Mouse (Mus musculus): Measurements from ENCODE around the gene Mtch2.
"Not testable (repeated sequence)": the region's sequence is repeated elsewhere in the genome, so short reads cannot be mapped to it uniquely, and the experiment has no call there.

The Mtch2 gene

DNA sequence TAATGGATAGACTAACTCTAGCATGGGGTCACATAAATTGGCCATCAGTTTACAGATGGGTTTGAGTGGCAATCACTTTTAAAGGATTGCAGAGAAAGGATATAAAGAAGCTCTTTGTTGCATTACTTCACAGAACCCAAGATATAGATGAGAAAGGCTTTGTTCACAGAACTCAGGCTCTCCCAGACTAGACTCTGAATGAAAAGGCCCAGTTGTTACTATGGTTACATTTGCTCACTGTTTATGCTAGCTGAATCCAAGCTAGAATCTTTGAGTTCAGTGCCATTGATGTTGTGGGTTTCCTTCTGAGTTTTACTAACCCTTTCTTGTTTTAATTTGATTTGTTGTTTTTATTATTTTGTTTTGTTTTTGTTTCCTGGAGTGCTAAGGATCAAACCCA lies 17.2 kb downstream of the Mtch2 start:
- DNase-seq (ENCODE audit: low read depth, low spot score), result no peak

DNA sequence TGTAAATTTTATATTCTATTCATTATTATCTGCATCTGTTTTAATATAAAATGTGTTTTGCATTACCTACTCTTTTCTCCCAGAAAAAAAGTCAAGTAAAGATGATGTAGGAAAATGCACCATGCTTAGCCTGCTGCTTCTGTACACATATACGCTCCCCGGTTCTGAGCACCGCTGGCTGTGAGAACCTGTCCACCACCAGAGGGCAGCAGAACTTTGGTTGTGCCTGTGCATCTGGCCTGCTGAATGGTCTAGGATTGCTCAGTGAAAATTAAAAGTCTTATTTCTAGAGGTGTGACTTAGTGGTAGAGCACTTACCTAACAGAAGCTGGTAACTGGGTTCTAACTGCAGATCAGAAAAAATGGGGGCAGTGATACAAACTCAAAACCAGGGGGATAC lies 19.6 kb downstream of the Mtch2 start:
- DNase-seq (ENCODE audit: low read depth, low spot score), result peak; percentile 75

DNA sequence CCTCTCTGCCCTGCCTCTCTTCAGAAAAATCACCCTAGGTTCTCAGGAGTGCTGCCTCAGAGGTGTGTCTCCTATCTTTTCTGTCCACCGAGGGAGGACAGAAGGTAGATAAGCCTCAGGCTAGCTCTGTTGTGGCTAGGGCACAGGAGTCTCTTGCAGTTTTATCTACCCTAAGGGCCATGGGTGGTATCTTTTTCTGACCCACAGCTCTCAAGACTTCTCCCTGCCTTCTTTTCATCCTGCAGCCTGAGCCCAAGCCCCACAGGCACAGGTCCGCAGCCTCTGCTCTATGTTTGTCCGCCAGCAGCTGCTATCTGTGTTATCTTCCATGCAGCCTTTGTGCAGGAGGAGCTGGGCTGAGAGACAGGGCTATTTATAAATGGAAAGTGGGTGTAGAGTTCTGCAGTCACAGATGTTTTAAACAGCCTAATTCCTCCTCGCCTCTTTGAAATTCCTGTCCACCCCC lies 23.2 kb downstream of the Mtch2 start:
- DNase-seq (ENCODE audit: low read depth, low spot score), result no peak

DNA sequence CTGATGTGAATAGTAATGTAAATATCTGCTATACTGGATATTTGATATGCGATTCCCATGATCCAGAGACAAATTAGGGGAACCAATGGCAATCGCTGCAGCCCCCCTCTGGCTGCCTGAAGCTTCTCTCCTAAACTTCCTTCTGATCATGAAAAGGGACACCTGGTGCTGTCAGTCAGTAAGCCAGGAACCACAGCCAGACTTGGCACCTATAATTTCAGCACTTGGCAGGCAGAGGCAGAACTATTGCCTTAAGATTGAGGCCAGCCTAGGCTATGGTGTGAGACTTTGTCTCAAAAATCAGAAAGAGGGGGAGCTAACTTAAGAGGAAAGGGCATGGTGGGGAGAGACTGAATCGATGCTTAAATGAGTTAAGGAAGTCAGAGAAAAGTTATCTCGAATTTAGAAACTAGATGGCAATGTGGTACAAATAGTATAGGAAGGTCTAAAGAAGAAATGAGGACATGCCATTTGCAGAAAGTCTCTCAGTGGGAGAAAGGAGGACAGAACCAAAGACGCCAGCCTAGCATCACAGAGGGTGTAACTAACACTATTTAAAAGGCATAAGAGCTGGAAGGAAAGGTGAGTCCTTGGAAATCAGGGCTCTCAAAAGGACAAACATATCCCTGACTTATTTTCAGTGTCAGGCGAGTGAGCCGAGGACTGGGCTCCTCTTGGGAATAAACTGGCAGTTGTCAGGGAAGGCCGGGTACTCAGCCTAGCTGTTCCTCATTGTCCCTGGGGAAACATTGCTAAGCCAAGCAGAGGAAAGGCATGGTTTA lies 24.4 kb downstream of the Mtch2 start:
- DNase-seq (ENCODE audit: low read depth, low spot score), result no peak

DNA sequence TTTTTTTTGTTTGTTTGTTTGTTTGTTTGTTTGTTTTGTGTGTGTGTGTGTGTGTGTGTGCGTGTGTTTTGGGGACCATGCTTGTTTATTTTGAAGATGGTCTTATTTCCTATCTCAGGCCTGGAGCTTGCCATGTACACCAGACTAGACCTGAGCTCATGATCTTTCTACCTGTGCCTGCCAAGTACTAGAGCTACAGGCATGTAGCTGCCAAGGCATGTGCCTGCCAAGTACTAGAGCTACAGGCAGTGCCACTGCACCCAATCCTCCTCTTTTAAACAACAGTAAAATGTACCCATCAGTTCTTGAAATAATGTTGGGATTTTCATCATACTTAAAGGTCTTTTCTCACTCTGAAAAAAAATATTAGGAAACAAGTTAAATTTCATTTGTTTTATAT lies 27.1 kb downstream of the Mtch2 start:
- DNase-seq (ENCODE audit: low read depth, low spot score), result no peak

DNA sequence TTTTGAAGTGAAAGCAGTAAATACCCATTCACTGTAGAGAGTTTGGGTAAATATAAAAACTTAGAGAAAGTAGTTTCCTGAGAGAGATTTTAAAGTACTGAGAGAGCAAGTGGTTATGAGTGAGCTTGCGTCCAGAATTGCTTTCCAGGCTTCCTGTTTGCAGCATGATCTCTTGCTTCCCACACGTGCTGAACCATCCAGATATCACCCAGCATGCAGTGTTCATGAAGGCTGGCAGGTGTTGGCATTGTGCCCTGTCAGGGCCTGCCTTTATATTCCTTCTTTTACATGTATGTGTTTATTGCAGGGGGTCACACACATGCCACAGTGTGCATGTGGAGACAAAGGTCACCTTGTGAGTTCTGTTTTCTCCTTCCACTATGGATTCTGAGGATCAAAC lies 28.3 kb downstream of the Mtch2 start:
- DNase-seq (ENCODE audit: low read depth, low spot score), result no peak

DNA sequence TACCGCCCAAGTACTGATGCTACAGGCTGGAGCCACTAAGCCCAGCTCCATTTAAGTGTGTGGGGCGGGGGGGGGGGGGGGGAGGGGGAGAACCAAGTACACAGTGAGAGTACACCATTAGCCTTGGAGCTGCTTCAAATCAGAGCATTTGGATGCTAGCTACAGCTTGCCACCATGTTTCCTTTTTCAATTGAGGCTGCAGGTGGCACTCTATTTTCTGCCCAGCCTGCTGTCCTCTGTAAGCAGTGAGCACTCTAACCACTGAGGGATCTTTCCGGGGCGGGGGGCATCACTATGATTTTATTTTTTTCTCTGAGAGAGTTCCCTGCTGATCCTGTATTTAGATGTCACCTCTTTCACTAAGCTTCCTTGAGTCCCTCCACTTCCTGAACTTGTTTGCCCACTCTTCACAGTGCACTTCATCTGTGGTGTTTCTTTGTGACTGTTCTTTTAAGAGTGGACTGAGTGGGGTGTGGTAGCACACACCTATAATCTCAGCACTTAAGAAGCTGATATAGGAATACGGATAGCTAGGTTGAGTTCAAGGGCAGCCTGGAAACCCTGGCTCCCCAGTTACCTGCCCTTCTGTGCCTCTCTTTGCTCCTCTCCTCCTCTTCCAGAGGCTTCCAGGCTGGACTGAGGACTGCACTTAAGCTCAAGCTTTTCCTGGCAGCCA lies 30.8 kb downstream of the Mtch2 start:
- no peak for DNase-seq (ENCODE audit: low read depth, low spot score)

DNA sequence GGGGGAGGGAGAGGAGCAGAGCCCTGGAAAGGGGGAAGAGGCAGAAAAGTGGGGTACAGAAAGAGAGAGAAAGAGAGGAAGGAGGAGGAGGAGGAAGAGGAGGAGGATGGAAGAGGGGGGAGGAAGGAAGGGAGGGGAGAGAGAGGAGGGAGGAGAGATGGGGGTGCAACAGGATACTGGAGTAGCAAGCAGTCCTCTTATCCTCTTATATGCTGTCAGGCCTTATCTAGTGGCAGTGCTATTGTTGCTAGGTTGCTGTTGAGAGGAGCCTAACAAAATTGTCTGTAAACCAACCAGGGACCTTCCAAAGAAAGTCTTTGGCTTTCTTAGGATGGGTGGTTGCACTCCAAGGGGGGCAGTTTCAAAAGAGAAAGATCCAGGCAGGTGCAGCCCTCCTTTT lies 32.5 kb downstream of the Mtch2 start:
- DNase-seq (ENCODE audit: low read depth, low spot score), result no peak

DNA sequence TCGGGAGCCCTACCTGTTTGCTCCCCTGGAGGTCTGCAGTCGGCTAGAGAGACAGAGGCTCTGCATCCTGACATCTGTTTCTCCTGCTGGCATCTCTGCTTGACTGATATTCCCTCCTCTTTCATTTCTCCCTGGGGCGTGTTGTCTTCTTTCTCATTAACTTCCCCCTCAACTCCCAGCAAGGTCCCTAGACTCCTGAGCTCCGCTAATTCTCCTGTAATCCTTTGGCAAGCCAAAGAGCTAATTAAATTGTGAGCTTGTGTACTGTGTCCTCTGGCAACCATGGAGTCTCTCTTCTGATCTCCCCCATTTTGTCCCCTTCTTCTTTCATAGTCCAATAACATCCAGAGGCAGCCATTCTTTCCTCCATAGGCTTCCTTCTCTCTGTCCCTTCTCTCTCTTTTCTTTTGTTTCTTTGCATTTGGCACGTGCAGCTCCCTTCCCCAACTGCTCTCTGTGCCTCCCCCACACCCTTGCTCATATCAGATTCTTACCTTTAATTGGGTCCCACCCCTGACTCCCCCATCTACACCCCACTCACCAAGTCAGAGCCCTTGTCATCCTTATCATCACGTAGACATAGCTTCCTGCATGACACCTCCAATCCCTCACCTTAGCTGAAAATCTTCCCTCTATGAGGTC lies 33.3 kb downstream of the Mtch2 start:
- no peak for DNase-seq (ENCODE audit: low read depth, low spot score)

DNA sequence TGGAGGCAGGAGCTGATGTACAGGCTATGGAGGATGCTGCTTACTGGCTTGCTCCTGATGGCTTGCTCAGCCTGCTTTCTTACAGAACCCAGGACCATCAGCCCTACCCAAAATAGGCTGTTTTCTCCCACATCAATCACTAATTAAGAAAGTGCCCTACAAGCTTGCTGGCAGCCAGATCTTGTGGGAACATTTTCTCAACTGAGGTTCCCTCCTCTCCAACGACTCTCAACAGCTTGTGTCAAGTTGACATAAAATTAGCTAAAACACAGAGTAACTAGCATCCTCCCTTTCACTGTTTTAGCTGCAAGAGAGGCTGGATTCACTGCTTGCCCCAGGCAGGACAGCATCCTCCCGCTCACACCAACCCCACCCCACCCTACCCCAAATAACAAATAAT lies 34.9 kb downstream of the Mtch2 start:
- DNase-seq (ENCODE audit: low read depth, low spot score), result no peak

DNA sequence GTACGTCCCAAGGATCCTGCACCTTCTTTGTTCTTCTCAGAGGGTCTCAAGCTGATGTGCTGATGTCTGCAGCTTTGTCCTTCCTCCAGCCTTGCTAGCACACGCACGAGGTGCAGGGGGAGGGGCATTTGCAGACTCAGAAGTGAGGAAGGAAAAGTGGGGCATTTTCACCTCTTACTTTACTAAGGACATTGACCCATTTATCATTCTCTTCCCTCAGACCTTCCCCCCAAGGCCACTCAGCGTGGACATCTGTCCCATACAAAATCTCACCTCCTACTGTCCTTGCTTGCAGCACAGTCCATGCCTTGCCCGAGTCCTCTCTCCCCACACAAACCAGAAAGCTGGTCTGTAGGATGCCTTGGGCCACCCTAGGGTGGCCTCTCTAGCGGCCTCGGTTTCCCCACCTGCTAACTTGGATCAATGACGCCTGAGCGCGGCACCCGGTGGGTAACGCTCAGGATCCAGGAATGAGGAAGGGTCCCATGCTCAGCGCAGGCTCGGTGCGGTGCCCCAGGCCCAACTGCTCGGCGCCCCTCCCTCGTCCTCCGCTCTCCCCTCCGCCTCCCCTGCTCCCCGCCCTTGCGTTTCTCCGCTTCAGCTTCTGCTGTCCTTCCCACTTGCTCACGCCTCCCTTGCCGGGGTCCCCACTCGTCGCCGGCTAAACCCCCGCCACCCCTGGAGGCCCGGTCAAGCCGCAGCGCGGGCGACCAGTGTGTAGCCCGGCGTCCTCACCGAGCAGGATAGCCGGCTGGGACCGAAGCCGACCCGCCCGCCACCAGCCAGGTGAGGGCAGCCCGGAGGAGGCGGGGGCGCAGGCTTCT lies 38.5 kb downstream of the Mtch2 start, which contains the start of gene C1qtnf4:
Gene C1qtnf4 (plus strand): TSS at position 643 of the 824 bp plus-strand sequence.
- no peak for DNase-seq (ENCODE audit: low read depth, low spot score)

DNA sequence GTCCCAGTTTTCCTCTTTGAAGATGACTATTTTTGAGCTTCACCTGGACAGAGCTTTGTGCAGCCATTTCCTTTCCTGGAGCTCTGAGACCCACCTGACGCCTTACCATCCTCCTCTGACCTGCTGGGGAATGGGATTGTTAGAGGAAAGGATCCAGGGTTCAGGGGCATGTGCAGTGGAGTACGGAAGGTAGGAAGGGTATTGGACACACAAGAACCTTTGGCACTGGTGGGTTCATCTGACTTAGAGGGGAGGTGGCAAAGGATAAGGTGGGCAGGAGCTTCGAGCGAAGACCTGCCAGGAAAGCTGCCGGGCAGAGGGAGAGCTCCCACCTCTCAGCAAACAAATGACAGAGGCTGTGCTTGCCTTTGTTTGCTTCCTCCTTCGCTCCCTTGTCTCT lies 39.5 kb downstream of the Mtch2 start:
- no peak for DNase-seq (ENCODE audit: low read depth, low spot score)

DNA sequence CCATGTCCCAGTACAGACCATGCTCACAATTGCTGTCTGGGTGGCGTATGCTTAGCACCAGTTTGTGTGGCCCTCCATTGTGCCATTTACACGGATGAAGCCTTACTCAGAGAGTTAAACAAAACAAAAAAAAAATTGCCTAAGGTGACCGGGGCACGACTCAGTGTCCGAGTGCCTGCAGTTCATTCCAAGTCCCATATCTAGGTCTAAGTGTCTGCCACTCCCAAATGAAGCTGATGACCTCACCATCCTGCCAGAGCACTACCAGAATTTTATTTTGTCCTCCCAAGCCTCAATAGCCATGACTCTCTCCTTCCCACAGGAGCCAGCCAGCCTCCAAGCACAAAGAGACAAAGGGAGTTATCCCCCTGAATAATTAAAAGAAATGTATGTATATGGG lies 40.7 kb downstream of the Mtch2 start:
- no peak for DNase-seq (ENCODE audit: low read depth, low spot score)

DNA sequence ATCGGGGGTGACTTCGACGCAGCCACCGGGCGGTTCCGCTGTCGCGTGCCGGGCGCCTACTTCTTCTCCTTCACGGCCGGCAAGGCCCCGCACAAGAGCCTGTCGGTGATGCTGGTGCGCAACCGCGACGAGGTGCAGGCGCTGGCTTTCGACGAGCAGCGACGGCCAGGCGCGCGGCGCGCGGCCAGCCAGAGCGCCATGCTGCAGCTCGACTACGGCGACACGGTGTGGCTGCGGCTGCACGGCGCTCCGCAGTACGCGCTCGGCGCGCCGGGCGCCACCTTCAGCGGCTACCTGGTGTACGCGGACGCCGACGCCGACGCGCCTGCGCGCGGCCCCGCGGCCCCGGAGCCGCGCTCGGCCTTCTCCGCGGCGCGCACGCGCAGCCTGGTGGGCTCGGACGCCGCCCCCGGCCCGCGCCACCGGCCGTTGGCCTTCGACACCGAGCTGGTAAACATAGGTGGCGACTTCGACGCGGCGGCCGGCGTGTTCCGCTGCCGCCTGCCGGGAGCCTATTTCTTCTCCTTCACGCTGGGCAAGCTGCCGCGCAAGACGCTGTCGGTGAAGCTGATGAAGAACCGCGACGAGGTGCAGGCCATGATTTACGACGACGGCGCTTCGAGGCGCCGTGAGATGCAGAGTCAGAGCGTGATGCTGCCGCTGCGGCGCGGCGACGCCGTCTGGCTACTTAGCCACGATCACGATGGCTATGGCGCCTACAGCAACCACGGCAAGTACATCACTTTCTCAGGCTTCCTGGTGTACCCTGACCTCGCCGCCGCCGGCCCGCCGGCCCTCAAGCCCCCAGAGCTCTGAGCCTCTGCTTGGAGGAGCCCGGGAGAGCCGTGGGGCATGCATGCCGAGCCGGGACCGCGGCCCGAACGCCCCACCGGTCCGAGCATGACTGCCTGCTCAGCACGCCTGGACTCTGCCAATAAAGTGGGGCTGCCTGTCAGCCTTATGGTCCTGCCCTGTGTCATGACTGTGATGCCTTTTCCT lies 42.9 kb downstream of the Mtch2 start:
- peak; percentile 48 for DNase-seq (ENCODE audit: low read depth, low spot score)

DNA sequence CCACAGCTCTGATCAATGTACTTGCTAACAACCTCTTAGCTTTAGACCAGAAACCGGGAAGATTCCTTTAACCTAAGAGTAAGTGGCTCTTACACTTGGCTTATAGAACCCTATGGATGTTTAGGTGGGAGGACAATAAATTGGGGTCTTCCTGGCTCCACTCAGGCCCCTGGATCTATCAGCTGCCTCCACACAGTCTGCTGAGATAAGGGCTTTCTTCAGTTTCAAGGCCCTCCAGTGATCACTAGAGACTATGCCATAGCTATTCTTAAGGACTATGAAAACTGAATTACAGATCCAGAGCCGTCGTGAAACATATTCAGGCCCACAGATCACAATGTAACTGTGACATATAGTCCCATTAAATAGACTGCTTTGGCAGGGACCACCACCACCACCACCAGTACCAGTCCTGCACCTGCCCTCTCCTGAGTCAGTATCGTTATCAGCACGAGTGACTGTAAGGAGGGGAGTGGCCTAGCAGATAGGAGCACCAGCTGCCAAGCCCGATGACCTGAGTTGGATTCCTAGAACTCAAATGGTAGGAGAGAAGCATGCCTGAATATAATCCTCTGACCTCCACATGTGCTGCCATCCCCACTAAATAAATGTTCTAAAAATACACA lies 46.8 kb downstream of the Mtch2 start:
- no peak for DNase-seq (ENCODE audit: low read depth, low spot score)

DNA sequence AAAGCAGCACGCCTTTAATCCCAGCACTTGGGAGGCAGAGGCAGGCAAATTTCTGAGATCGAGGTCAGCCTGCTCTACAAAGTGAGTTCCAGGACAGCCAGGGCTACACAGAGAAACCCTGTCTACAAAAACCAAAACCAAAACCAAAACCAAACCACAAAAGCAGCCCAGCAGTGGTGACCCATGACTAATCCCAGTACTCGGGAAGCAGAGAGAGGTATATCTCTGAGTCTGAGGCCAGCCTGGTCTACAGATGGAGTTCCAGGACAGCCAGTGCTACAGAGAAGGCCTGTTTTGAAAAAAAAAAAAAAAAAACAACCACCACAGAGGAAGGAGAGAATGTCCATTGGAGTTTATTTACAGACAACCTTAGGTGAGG lies 47.3 kb downstream of the Mtch2 start:
- not testable (repeated sequence) for DNase-seq (ENCODE audit: low read depth, low spot score)

DNA sequence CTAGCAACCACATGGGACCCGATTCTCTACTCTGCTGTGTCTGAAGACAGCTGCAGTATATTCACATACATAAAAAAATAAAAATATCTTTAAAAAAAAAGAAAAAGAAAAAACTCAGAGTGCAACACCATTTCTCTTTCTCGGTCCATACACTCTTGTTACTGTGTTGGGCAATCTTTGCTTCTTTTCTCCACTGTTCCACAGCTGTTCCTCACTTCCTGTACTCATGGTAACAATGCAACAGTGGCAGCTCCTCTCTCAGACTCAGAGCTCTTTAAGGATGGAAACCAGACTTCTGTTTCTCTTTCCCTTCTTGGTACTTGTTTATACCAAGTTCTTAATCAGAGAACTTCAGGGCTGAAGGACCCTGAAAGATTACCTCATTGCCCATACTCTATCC lies 56.4 kb downstream of the Mtch2 start:
- no peak for DNase-seq (ENCODE audit: low read depth, low spot score)

DNA sequence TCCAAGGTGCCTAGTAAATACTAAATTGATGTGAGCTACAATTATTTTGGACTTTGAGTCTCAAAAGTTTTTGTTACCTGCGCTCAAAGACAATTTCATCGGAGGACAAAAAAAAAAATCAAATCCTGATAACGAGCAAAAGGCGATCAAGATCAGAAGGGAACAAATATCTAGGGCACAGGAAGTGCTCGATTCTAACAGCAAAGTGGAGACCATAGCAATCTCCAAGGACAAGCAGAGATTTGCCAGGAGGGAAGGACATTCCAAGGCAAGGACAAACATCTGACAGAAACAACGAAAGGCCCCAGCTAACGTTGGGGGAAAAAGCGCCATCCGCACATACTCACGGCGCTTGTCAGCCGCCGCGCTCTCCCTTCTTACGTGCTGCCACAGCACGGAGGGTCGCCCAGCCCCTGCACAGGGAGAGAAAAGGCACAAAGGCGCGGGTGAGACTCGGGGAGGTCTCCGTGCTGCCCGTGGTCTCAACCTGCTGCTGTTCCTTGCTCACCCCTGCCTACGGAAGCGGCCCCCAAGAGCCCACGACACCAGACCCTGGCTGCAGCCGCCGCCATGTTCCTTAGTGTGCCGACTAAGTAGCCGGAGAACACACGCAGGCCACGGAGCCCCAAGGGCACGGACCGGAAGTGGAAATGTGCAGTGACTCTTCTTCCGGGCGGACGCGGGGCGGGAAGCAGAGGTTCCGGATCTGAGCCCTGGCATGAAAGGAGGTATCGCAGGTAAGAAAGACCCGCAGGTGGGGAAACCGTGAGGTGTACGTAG lies 57.3 kb downstream of the Mtch2 start, which contains the start of the genes Kbtbd4 and Ndufs3:
Gene Kbtbd4 (plus strand): TSS at position 665 of the 780 bp plus-strand sequence.
Gene Ndufs3 (minus strand): TSS at position 752 of the 780 bp plus-strand sequence.
- DNase-seq (ENCODE audit: low read depth, low spot score), result peak; percentile 85

DNA sequence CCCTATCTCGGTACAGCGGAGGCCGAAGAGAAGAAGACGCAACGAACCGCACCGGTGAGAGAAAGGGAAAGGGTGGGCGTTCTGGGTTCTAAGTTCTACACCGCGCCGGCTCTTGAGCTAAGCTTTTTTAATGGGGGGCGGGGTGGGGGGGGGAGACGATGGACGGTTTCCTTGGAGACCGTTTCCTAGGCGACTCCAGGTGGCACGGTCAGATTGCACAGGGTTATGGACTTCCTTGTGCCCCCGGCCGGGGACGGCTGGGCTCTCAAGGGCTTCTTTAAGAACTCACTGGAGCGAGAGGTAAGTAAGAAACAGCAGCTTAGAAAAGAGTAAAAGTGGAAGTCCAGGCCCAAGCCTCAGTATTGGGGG lies 57.9 kb downstream of the Mtch2 start:
- no peak for DNase-seq (ENCODE audit: low read depth, low spot score)
